Mouse (Mus musculus): ENCODE results near the gene Cbr3. TPM values are rescaled to one million over a fixed set of nuclear protein-coding genes. Genes with fewer than 3 reads are reported as not detected.
"Not testable (repeated sequence)": the region's sequence is repeated elsewhere in the genome, so short reads cannot be mapped to it uniquely, and the experiment has no call there.

Gene Cbr3
- polyA plus RNA-seq (2015; fragmentation: Nextera tagmentation; extraction: Ambion mirVana): 1.1 and 1.7 TPM in 2 replicates

GRCm38 (mm10) chr16:93682689-93683507 lies at the start of gene Cbr3:
Cbr3 (plus strand) TSS chr16:93683215.
- H3K4me2 ChIP-seq: peak within 1 kb of the TSS; percentile 95
- peaks cover 21% of the 10 kb centered on the region for H3K4me1 ChIP-seq (replicated peaks)
- H3K27me3 ChIP-seq: peaks cover 65% of the 10 kb centered on the region
- no peak within 1 kb of the TSS for H3K27ac ChIP-seq
- 0 out of 2 replicates have a peak, but pooled peaks cover 5% of the 10 kb centered on the region for H3K9me3 ChIP-seq (replicated peaks)
- ATAC-seq (replicated peaks; ENCODE audit: insufficient number of reproducible peaks, insufficient read depth, low FRiP score, low read depth): peak; percentile 67
- peak within 1 kb of the TSS; percentile 54 for H3K9ac ChIP-seq
- no peaks in the 10 kb centered on the region for H3K36me3 ChIP-seq
- WGBS: 1% methylated on average over 63 of the region's 63 CpGs
- H3K4me3 ChIP-seq: peak within 1 kb of the TSS; percentile 56

- no peak overlapping the region for H3K9ac ChIP-seq
- no peak overlapping the region for H3K4me3 ChIP-seq
- H3K4me1 ChIP-seq (replicated peaks): no peaks in the 10 kb centered on the region
- no peak for ATAC-seq (replicated peaks; ENCODE audit: insufficient number of reproducible peaks, insufficient read depth, low FRiP score, low read depth)
- H3K27ac ChIP-seq: no peak overlapping the region
- H3K9me3 ChIP-seq (replicated peaks): no peaks in the 10 kb centered on the region
- no peaks in the 10 kb centered on the region for H3K27me3 ChIP-seq
- H3K36me3 ChIP-seq: no peaks in the 10 kb centered on the region
- WGBS: 45% methylated on average over 4 of the region's 4 CpGs
- no peak overlapping the region for H3K4me2 ChIP-seq
Measured at GRCm38 (mm10) chr16:93644006-93644405, 39.0 kb upstream of the Cbr3 start.

GRCm38 (mm10) chr16:93648441-93649183 lies 34.4 kb upstream of the Cbr3 start:
- no peak overlapping the region for H3K27ac ChIP-seq
- H3K4me3 ChIP-seq: no peak overlapping the region
- no peak overlapping the region for H3K4me2 ChIP-seq
- H3K9me3 ChIP-seq (replicated peaks): no peaks in the 10 kb centered on the region
- H3K27me3 ChIP-seq: no peaks in the 10 kb centered on the region
- H3K4me1 ChIP-seq (replicated peaks): no peaks in the 10 kb centered on the region
- WGBS: 60% methylated on average over 5 of the region's 5 CpGs
- no peak for ATAC-seq (replicated peaks; ENCODE audit: insufficient number of reproducible peaks, insufficient read depth, low FRiP score, low read depth)
- H3K36me3 ChIP-seq: no peaks in the 10 kb centered on the region
- H3K9ac ChIP-seq: no peak overlapping the region

- H3K9me3 ChIP-seq (replicated peaks): peaks cover 4% of the 10 kb centered on the region; the same call in 1 of the 2 replicates
- H3K4me2 ChIP-seq: no peak overlapping the region
- H3K27me3 ChIP-seq: no peaks in the 10 kb centered on the region
- no peak overlapping the region for H3K4me3 ChIP-seq
- H3K27ac ChIP-seq: no peak overlapping the region
- no peaks in the 10 kb centered on the region for H3K4me1 ChIP-seq (replicated peaks)
- H3K36me3 ChIP-seq: no peaks in the 10 kb centered on the region
- H3K9ac ChIP-seq: no peak overlapping the region
- ATAC-seq (replicated peaks; ENCODE audit: insufficient number of reproducible peaks, insufficient read depth, low FRiP score, low read depth): no peak
Measured at GRCm38 (mm10) chr16:93667976-93668375, 15.0 kb upstream of the Cbr3 start.

GRCm38 (mm10) chr16:93669521-93669920 lies 13.5 kb upstream of the Cbr3 start:
- no peak overlapping the region for H3K9ac ChIP-seq
- H3K4me2 ChIP-seq: no peak overlapping the region
- H3K36me3 ChIP-seq: no peaks in the 10 kb centered on the region
- H3K4me1 ChIP-seq (replicated peaks): no peaks in the 10 kb centered on the region
- ATAC-seq (replicated peaks; ENCODE audit: insufficient number of reproducible peaks, insufficient read depth, low FRiP score, low read depth): no peak
- H3K27me3 ChIP-seq: no peaks in the 10 kb centered on the region
- H3K9me3 ChIP-seq (replicated peaks): peaks cover 4% of the 10 kb centered on the region; the same call in 1 of the 2 replicates
- no peak overlapping the region for H3K27ac ChIP-seq
- no peak overlapping the region for H3K4me3 ChIP-seq

- not testable (repeated sequence) for H3K9me3 ChIP-seq (replicated peaks); H3K36me3 ChIP-seq; H3K27me3 ChIP-seq; H3K9ac ChIP-seq; ATAC-seq (replicated peaks; ENCODE audit: insufficient number of reproducible peaks, insufficient read depth, low FRiP score, low read depth); H3K4me1 ChIP-seq (replicated peaks); H3K4me3 ChIP-seq; H3K4me2 ChIP-seq; H3K27ac ChIP-seq
- WGBS: 43% methylated on average over 4 of the region's 4 CpGs
Measured at GRCm38 (mm10) chr16:93670466-93670865, 12.5 kb upstream of the Cbr3 start.

GRCm38 (mm10) chr16:93671064-93671463 lies 12.0 kb upstream of the Cbr3 start:
- no peak overlapping the region for H3K4me2 ChIP-seq

GRCm38 (mm10) chr16:93676376-93676775 lies 6.6 kb upstream of the Cbr3 start:
- ATAC-seq (replicated peaks; ENCODE audit: insufficient number of reproducible peaks, insufficient read depth, low FRiP score, low read depth): no peak
- 79% methylated on average over 5 of the region's 5 CpGs for WGBS
- Histone ChIP-seq H3K27ac (no peak overlapping the region), H3K9ac (no peak overlapping the region), H3K4me2 (no peak overlapping the region), H3K4me3 (no peak overlapping the region), H3K27me3 (peaks cover 15% of the 10 kb centered on the region), H3K36me3 (no peaks in the 10 kb centered on the region), H3K9me3 (replicated peaks) (no peaks in the 10 kb centered on the region), H3K4me1 (replicated peaks) (no peaks in the 10 kb centered on the region)

More at GRCm38 (mm10) chr16:93671064-93671463, 12.0 kb upstream of the Cbr3 start:
- 84% methylated on average over 5 of the region's 5 CpGs for WGBS
- Histone ChIP-seq H3K9ac (no peak overlapping the region), H3K36me3 (no peaks in the 10 kb centered on the region), H3K4me1 (replicated peaks) (no peaks in the 10 kb centered on the region), H3K9me3 (replicated peaks) (peaks cover 4% of the 10 kb centered on the region; the same call in 1 of the 2 replicates), H3K27ac (no peak overlapping the region), H3K4me3 (no peak overlapping the region), H3K27me3 (no peaks in the 10 kb centered on the region)
- ATAC-seq (replicated peaks; ENCODE audit: insufficient number of reproducible peaks, insufficient read depth, low FRiP score, low read depth): no peak

GRCm38 (mm10) chr16:93678206-93678605 lies 4.8 kb upstream of the Cbr3 start:
- H3K36me3 ChIP-seq: no peaks in the 10 kb centered on the region
- H3K27ac ChIP-seq: no peak overlapping the region
- ATAC-seq (replicated peaks; ENCODE audit: insufficient number of reproducible peaks, insufficient read depth, low FRiP score, low read depth): no peak
- peaks cover 34% of the 10 kb centered on the region for H3K27me3 ChIP-seq
- no peaks in the 10 kb centered on the region for H3K9me3 ChIP-seq (replicated peaks)
- H3K4me3 ChIP-seq: no peak overlapping the region
- H3K4me1 ChIP-seq (replicated peaks): peaks cover 9% of the 10 kb centered on the region
- WGBS: 73% methylated on average over 4 of the region's 4 CpGs
- no peak overlapping the region for H3K4me2 ChIP-seq
- H3K9ac ChIP-seq: no peak overlapping the region

- 47% methylated on average over 9 of the region's 9 CpGs for WGBS
- no peaks in the 10 kb centered on the region for H3K36me3 ChIP-seq
Measured at GRCm38 (mm10) chr16:93679165-93679564, 3.9 kb upstream of the Cbr3 start.

GRCm38 (mm10) chr16:93682156-93682688 lies 793 bp upstream of the Cbr3 start:
- H3K4me1 ChIP-seq (replicated peaks): peaks cover 21% of the 10 kb centered on the region
- ATAC-seq (replicated peaks; ENCODE audit: insufficient number of reproducible peaks, insufficient read depth, low FRiP score, low read depth): no peak
- H3K9ac ChIP-seq: 0 out of 2 replicates have a peak overlapping the region, but pooled peaks have one; percentile 54
- H3K4me2 ChIP-seq: peak overlapping the region; percentile 95
- peaks cover 60% of the 10 kb centered on the region for H3K27me3 ChIP-seq
- no peaks in the 10 kb centered on the region for H3K36me3 ChIP-seq
- H3K4me3 ChIP-seq: peak overlapping the region; percentile 56
- no peak overlapping the region for H3K27ac ChIP-seq
- 23% methylated on average over 13 of the region's 13 CpGs for WGBS
- H3K9me3 ChIP-seq (replicated peaks): 0 out of 2 replicates have a peak, but pooled peaks cover 5% of the 10 kb centered on the region

More at GRCm38 (mm10) chr16:93679165-93679564, 3.9 kb upstream of the Cbr3 start:
- peaks cover 19% of the 10 kb centered on the region for H3K4me1 ChIP-seq (replicated peaks)
- no peak overlapping the region for H3K9ac ChIP-seq
- no peak for ATAC-seq (replicated peaks; ENCODE audit: insufficient number of reproducible peaks, insufficient read depth, low FRiP score, low read depth)
- no peak overlapping the region for H3K4me3 ChIP-seq
- H3K27me3 ChIP-seq: peaks cover 43% of the 10 kb centered on the region
- H3K27ac ChIP-seq: no peak overlapping the region
- H3K9me3 ChIP-seq (replicated peaks): no peaks in the 10 kb centered on the region
- H3K4me2 ChIP-seq: no peak overlapping the region

All from heart, embryonic 15.5 days (tissue).